Mouse (Mus musculus): ENCODE measurements around the gene Spata13.

Spata13 gene

DNA sequence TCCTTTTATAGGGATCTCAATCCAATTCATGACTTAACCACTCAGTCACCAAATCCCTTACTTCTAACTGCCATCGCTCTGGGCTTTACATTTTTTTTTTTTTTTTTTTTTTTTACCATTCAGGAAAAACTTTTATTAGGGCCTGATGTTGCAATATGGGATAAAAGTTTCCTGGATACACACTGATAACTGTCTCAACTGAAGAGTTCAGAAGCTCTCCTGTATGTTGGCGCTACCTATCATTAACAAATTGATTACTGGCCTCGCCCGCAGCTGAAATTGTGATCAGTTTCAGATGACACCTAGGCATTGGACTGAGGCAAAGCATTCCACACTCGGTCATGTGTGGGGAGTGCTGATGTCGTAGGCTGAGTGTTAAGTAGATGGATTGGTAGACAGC lies 7.3 kb downstream of the Spata13 start:
- no peak for DNase-seq (ENCODE audit: low spot score)

DNA sequence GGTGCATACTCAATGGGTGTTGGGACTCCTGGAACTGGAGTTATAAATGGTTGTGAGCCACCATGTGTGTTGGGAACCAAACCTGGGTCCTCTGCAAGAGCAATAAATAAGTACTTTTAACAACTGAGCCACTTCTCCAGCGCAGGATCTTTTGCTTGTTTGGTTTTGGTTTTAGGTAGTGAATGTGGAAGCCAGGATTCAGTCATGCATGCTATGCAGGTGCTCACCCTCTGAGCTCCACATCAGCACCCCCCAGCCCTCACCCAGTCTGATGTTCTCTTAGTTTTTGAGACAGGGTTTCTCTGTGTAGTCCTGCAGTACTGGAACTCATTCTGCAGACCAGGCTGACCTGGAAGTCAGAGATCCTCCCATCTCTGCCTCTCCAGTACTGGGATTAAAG lies 8.3 kb downstream of the Spata13 start:
- no peak for DNase-seq (ENCODE audit: low spot score)

DNA sequence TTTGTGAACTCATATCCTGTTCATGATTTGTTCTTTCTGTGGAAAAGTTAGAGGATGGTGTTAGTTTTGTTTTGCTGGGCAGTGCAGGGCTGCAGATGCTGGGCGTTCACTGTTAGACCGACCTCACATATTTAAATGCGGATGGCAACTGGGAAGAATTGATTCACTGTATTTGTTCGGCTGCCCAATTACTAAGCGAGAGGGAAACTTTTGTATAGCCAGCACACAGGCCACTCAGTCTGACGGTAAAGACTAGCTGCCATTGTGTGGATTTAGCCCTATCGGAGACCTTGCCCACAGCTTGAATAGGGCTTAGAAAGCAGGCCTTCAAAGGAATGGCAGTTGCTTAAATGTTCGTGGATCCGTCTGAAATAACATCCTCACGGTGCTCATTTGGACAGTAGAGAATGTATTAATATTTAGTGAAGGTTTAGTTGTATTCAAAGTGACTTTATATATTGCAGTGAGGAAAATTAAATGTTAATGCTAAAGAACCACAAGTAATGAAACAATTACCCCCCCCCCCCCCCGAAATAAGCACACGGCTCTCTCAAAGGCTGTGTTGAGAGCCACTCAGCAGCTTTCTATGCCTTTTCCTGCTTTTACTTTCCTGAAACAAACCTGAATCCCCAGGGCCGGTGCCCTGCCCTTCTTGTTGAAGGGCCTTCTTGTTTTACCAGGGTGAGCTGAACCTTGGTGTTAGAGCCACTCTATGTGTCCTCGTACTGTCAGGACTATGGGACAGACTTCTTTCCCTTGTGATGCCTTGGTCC lies 9.5 kb downstream of the Spata13 start:
- DNase-seq (ENCODE audit: low spot score) = no peak

DNA sequence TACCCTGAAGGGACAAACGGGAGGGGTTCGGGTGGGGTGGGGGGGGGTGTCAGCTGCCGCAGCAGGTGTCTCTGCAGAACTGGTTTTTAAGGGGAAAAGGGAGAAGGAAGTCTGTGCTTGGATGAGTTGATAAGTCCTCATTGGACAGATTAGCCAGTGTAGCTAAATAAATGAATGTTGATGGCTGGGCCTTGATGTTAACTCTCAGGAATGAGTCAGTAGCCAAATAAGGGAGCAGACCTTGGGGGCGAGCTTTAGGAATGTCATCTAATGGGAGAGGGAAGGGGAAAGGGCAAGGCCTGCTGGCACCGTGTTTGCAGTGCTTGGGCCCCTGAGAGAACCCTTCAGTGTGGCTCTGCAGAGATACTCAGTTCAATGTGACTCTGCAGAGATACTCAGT lies 12.6 kb downstream of the Spata13 start:
- no peak for DNase-seq (ENCODE audit: low spot score)

DNA sequence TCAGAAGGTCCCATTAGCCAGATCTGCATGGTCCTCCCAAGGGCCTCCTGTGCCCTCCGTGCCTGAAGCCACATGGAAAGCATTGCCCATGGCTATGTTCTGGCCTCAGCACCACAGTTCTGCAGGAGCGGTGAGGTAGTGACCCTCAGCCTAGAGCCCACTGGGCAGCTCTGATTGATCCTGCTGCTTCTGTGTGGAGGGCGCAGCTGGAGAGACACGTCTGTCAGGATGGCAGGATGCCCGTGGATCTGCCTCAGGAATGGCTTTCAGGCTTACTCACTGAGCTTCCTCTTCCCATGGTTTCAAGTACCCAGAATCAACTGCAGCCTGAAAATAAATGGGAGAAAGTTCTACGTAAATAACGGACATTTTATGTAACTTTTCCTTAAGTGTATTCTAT lies 14.1 kb downstream of the Spata13 start:
- DNase-seq (ENCODE audit: low spot score) = no peak

DNA sequence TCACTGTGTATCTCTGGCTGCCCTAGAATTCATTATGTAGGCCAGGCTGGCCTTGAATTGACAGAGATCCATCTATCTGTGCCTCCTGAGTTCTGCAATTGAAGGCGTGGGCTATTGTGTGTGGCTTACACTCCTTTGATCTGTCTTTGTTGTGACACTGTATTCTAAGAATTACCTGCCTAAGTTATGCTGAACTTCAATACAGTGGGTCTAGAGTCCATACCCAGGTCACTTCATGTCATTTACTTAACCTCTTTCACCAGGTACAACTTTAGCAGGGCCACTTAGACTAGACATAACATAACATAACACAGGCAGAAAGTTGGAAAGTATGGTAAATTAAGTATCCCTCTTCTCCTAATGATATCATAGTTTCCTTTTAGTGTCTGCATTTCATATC lies 15.2 kb downstream of the Spata13 start:
- no peak for DNase-seq (ENCODE audit: low spot score)

DNA sequence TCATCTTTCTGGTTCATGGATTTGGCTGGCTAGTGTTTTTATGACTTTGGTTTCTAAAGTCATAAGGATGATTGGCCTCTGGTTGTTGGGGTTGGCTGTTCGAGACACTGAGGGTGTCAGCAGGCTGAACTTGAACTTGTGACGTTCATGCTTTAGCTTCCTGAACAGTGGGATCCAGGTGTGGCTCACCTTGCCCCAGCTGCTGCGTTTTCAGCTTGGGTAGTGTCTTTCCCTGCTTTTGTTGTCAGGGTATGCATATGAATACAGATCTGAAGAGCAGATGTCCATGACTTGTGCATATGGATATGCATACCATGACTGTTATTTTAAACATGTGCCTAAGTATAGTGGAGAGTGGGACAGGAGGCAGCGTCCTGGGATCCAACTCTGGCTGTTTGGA lies 19.4 kb downstream of the Spata13 start:
- DNase-seq (ENCODE audit: low spot score) = no peak

DNA sequence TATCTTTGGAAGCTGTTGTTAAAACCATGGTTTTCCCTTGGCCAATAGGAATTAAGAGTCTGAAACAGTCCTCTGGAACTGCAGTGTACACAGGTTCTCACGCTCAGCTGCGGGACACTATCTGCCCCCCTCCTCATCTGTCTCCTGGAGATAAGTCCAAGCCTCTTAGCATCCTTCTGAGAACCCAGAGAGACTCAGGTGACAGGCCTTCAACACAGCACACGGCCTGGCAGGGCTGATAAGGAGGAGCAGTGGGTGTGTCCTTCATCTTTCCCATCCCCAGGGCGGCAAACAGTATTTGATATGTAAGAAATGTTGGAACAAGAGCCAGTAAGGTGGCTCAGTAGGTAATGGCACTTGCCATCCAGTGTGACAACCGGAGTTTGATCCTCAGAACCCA lies 20.2 kb downstream of the Spata13 start:
- no peak for DNase-seq (ENCODE audit: low spot score)

DNA sequence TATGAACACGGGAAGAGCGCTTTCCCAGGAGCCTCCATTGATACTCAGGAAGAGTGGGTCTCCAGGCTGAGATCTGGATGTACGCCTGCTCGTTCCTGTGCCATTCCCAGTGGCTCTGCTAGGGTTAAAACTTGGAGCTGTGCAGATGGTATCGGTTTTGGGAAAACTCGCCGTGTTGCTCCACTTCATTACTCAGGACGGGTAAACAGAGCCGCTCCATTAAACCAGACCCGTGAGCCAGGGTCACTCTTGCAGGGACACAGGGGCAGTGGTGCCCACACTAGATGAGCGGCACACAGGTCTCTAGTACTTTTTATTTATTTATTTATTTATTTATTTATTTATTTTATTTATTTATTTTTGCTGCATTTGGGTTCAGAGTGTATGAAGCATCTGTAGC lies 20.9 kb downstream of the Spata13 start:
- DNase-seq (ENCODE audit: low spot score) = no peak

DNA sequence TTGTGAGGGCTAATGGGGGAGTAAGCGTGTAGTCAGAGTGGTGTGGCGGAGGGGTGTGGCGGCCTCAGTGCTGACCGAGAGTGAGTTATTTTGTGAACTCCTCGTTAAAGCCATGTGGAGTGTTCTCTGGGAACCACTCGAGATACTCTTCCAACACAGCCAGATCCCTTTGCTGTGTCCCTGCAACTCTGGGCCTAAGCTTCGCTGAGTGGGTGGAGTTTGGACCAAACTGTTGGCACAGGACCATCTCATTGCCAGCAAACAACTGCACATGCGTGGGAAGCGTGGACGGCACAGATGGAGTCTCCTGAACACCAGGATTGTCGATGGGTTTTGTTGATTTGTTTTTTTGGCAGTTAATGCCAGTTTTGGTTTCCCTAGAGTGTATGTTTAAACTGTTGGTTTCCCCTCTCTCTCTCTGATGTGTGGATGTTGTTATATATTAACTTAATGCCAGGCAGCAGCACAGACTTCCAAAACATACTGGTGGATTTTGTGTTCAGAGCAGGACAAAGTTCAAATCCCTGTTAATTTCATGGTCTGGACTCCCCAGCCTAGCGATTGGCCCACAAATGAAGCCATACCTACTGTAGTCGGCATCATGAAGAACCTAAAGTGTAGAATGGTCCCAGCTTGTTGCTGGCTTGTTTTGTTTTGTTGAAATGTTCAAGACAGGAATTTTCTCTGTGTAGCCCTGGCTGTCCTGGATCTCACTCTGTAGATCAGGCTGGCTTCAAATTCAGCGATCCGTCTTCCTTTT lies 22.3 kb downstream of the Spata13 start:
- no peak for DNase-seq (ENCODE audit: low spot score)

DNA sequence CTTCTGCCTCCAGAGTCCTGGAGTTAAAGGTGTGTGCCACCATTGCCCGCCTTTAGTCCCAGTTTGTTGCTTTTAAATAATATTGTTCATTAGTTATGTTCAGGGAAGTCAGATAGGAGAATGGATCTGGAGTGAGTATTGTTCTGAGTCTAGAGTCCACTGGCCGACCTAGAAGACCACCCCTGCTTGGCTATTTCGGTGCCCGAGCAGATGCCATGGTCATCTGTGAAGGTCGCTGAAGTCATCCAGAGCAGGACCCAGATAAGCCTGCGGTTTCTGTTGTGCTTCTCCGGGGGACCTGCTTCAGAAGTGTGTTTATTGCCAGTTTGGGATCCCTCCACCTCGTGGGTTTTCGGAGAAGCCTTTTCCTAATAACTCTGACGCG lies 22.9 kb downstream of the Spata13 start:
- DNase-seq (ENCODE audit: low spot score) = no peak

DNA sequence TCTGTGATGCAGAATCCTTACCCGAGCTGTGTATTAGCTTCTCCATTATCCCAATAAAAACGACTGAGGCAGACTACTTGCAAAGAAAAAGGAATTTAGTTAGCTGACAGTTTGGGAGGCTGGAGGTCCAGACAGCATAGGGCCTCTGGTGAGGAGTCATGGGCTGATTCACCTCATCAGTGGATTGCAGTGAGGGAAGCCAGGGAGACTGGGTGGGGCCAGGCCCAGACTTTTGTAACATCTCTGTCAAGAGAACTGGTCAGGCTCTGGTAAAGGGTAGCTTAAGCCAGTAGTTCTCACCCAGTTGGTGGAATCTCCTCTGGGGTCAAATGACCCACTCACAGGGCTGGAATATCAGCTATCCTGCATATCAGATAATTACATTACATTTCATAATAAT lies 24.1 kb downstream of the Spata13 start:
- DNase-seq (ENCODE audit: low spot score) = no peak

DNA sequence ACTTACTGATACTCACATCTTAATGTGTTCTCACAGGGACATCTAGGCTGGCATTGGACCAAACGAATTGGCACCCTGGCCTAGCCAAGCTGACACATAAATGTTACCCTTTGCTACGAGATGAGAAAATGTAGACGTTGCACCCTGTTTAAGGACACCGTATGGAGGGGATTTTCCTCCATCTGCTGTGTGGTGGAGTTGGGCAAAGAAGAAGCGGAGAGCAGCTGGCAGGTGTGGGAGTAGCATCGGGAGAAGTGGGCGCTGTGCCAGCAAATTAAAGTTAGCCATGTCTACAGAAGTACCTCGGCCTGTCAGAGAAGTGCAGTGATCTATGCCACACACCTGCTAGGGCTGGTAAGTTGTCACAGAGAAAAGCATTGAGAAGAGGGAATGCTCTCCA lies 25.7 kb downstream of the Spata13 start:
- no peak for DNase-seq (ENCODE audit: low spot score)

DNA sequence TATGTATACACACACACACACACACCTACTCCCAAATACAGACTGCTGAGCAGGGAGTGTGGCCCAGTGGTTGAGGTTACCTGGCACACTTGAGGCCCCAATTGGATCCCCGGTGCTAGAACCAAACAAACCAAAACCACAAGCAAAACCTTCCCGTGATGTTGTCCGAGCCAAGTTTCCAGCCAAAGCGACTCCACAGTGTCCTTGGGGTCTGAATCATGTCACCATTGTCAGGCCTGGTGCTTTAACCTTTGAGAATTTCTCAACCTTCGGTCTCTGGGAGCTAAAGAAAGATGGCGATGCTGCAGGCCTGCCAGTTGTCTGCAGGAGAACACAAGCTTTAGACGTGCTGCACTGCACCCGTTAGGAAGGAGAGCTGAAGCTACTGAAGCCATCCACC lies 26.8 kb downstream of the Spata13 start:
- no peak for DNase-seq (ENCODE audit: low spot score)

DNA sequence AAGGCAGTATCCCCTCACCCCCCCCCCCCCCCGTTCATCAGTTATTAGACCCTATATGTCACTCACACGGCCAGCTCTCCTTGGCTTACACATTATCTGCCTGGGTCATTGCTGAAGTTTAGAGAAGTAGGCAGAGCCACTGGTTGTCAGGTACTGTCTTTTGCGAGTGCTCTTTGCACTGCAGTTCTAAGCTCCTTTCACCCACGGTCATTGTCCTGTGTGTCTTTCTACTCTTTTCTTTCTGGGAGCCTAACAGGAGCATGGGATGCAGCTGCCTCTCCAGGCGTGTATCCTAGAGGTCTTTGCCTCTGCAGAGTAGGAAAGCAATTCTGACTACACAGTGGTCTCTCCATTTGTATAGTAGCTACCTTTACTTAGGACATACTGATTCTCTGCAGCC lies 27.5 kb downstream of the Spata13 start:
- no peak for DNase-seq (ENCODE audit: low spot score)

DNA sequence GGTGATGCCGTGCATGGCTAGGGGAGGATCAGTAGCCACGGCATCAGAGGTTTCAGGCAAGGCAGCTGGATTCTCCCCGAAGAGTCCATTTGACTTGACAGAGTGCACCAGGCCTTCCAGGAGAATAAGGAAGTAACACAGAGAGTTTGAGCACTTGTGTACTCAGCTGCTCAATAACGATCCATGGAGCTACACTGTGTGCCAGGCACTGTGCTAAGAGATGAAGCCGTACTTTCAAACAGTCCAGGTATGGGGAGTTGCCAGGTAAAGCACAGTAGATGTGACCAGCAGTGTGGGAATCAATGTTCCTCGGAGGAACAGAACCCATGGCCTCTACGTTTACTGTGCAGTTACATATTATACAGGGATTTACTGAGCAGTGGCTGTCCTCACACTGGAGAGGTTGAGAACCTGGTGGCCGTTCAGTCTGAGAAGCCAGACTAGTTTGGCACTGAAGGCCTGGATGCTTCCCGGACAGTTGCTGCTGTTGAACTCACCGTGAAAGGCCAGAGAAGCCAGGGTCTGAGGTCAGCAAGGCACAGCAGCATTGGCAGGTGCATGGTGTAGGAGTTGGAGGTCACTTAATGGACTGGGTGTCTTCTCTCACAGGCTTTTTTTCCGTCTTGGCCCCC lies 29.6 kb downstream of the Spata13 start:
- no peak for DNase-seq (ENCODE audit: low spot score)

DNA sequence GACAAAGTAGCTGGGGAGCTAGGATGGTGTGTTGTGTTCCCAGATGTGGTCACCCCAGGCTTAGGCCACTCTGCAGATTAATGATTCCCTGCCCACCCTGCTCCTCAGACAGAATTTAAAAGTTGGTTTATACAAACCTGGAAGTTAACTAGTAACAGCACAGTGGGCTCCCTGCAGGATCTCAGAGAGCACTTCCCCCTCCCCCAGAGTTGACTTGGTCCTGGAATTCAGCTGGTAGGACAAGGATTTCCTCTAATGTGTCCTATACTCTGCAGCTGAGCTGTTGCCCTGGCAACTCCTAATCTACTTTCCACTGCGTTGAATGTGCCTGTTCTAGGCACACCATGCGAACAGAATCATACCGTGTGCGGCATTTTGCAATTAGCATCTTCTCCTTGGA lies 30.8 kb downstream of the Spata13 start:
- no peak for DNase-seq (ENCODE audit: low spot score)

DNA sequence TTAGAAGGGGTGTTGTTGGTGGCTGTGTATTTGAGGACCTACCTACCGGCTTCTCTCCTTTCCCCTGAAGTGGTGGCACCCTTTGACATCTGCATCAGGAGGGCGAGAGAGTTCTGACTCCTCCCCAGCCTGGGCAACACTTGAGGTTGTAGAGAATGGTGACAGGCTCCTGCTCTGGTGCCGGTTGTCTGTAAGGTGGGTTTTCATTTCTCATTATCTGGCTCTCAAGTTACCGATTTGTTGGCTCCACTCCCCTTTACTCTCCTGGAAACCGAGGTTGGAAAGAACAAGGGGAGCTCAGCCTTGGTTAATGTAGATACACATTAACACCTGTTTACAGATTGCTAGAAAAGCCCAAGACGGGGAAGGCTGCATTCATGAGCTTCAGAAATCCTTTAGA lies 31.5 kb downstream of the Spata13 start:
- DNase-seq (ENCODE audit: low spot score) = no peak

DNA sequence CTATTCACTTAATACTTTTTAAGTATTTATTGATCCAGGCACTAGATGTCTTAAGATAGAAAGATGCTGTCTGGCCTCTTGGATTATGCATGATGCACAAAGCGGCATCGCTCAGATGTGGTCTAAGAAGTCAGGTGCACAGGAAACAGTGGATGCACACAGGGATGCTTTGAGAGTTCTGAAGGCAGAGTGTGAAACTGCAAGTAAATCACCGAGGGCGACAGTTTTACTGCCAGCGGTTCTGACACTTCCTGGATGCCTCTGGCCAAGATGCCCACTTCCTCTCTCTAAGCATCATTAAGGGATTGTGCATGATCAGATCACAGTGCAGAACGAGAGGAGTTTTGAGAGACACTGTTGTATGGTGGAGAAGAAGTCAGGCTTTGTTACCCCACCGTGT lies 32.5 kb downstream of the Spata13 start:
- no peak for DNase-seq (ENCODE audit: low spot score)

DNA sequence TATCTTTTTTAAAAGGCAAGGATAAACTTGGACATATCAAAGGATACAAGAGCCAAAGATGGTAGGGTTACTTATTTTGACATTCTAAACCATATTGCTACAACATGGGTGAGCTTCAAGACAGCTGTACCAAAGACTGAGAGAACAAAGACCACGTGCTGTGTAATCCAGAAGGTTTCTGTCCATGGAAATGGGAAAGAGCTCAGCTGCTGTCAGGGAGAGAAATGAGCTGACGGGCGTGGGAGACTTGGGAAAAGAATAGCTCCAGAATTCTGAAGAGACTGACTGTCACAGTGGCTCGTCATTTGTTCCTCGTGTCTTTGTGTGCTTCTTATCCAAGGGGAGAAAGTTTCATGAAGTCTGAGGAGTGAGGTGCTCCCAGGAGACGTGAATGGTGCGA lies 36.4 kb downstream of the Spata13 start:
- DNase-seq (ENCODE audit: low spot score) = no peak

DNA sequence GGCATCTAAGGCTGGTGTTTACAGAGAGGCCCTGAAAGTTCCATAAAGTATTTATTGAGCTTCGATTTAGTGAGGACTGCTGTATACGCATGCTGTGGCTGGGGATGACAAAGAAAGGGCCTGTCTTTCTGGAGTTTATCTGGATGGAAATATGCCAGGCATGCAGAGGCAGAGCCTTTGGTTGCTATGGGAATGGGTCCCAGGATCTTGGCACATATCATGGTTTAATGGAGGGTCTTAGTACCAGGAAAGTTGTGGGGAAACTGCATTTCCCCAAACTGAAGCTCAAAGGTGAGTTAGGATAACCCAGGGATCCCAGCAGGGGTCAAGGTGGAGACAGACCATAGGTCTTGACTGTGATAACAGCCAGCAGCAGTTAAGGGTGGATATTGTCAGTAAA lies 37.7 kb downstream of the Spata13 start:
- DNase-seq (ENCODE audit: low spot score) = no peak

DNA sequence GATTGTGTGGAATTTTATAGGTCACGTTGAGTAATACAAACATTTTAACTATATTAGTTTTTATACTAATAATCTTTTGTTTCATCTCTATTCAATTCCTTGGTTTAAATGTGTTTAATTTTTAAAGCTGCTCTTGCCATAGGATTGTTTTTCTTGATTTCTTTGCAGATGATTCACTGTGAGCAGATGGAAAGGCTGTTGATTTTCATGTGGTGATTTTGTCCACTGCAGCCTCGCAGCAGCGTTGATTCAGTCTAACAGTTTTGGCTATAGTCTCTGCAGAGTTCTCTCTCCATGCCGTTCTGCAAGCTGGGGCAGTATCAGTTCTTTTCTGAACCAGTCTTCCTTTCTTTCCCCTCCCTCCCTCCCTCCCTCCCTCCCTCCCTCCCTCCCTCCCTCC lies 41.9 kb downstream of the Spata13 start:
- DNase-seq (ENCODE audit: low spot score) = no peak

DNA sequence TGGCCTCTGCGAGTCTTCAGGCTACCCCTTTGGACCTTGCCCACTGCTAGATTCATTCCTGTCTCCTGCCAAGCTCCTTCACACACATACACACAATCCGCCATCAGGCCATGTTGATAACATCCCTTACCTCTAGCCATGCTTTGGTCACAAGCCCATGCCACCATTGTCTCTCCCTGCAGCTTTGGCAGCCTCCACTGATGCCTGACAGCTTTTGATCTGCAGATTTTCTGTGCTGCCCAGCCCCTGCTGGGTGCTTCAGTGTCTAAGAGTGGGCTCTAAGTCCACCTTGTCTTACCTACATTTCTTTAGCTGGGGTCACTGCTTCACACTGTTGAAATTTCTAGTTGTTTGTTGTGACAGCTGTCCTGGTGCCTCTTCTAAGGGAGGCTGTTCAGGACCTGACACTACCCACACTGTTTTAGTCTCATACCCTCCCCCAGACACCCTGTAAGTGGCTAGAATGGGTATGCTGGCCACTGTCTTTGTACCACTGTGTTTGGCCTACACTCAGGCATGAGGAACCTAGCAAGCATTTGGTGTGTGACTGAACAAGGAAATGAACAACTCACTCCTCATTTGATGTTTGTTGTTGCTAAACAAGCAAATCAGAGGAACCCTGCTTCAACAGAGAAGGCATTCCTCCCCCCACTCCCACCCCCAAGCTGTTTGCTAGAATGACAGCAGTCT lies 43.0 kb downstream of the Spata13 start:
- no peak for DNase-seq (ENCODE audit: low spot score)

All from urinary bladder, postnatal 10 days (tissue).